ENCODE assay signal across 10 mouse cellular contexts in the genomic region with DNA sequence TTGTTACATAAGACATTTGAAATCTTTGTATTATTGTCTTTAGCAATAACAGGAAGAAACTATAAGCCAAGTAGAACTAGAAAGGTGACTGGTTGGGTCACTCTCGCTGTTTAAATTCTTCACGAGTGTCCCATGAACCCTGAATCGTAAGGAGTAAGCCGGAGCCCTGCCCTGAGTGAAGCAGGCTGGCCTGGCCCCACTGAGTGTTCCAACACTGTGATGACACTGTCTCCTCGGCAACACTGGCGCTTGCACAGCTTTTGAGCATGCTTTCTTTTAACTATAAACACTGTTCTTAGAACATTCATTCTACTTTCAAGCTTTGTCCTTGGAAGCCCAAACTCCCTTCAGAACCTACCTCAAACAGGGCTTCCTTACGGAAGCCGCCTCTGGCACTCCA. TPM values are rescaled to one million over a fixed set of nuclear protein-coding genes. Genes with fewer than 3 reads are reported as not detected.
A peak's percentile ranks its signal among the peaks of the same experiment; 100 is the strongest.
DNase-seq lines count a peak whose midpoint lies in the region; ATAC-seq and TF ChIP-seq lines count a peak whose summit lies in the region.
"Had no signal": no experiment of that assay in that cellular context is flagged by ENCODE, and none has a peak within 500 bp of the region (broad histone marks: within the 10 kb centered on the region; RNA-seq: fewer than 3 reads in every experiment).

No protein-coding gene starts in this region.

- peak; percentile 45 to 62 for DNase-seq in heart, postnatal 10 days
- peak; percentile 13 for DNase-seq in ovary, postnatal 36 days (ENCODE audit: low spot score)
- DNase-seq in ovary, adult 18-20 months (ENCODE audit: low spot score), result no peak
- DNase-seq in lung, embryonic 14.5 days, result peak; percentile 52
- peak; percentile 43 for DNase-seq in testis, postnatal 10 days (ENCODE audit: low spot score)
- no peak for DNase-seq in cerebellum, postnatal 25 days
- DNase-seq: adrenal gland, adult 8-10 months had no signal

- no peak for ATAC-seq in heart, embryonic 11.5 days (replicated peaks; ENCODE audit: insufficient number of reproducible peaks, low FRiP score, low TSS enrichment)
- ATAC-seq in lung, embryonic 14.5 days (ENCODE audit: insufficient read depth), result peak; percentile 58; the same call in 1 of the 2 replicates
- no peak for ATAC-seq in activated CD4-positive, CD25-positive, alpha-beta regulatory T cell, adult 4 months

- no peaks in the 10 kb centered on the region for H3K4me1 ChIP-seq in heart, embryonic 11.5 days (ENCODE audit: control insufficient read depth, insufficient read depth, low read length)
- no peaks in the 10 kb centered on the region for H3K4me1 ChIP-seq in lung, embryonic 14.5 days (ENCODE audit: insufficient read depth)
- H3K4me1 ChIP-seq: limb, embryonic 12.5 days had no signal

- no peaks in the 10 kb centered on the region for H3K27me3 ChIP-seq in heart, embryonic 11.5 days (ENCODE audit: control insufficient read depth, insufficient read depth, low read length)
- no peaks in the 10 kb centered on the region for H3K27me3 ChIP-seq in lung, embryonic 14.5 days (ENCODE audit: insufficient read depth, low read length)
- H3K27me3 ChIP-seq: limb, embryonic 12.5 days had no signal

- WGBS in heart, embryonic 11.5 days (ENCODE audit: insufficient replicate concordance), result 86% methylated on average over 8 of the region's 8 CpGs
- 54% methylated on average over 8 of the region's 8 CpGs for WGBS in lung, embryonic 14.5 days

- no peak overlapping the region for H3K4me2 ChIP-seq in heart, embryonic 11.5 days
- no peak overlapping the region for H3K4me2 ChIP-seq in lung, embryonic 14.5 days
- H3K4me2 ChIP-seq: limb, embryonic 12.5 days had no signal

- H3K9me3 ChIP-seq in heart, embryonic 11.5 days (replicated peaks; ENCODE audit: control insufficient read depth, low read length), result no peaks in the 10 kb centered on the region
- H3K9me3 ChIP-seq in lung, embryonic 14.5 days (ENCODE audit: low read depth, low read length), result no peaks in the 10 kb centered on the region
- H3K9me3 ChIP-seq: limb, embryonic 12.5 days had no signal

- intact Hi-C loops in heart, postnatal 10 days (cut with DNase I), result no loop called here

- H3K4me3 ChIP-seq in heart, embryonic 11.5 days (ENCODE audit: low read depth, low read length), result no peak overlapping the region
- no peak overlapping the region for H3K4me3 ChIP-seq in lung, embryonic 14.5 days (ENCODE audit: low read depth, low read length)
- H3K4me3 ChIP-seq: limb, embryonic 12.5 days had no signal

- H3K9ac ChIP-seq in heart, embryonic 11.5 days (ENCODE audit: low read depth, low read length), result no peak overlapping the region
- no peak overlapping the region for H3K9ac ChIP-seq in lung, embryonic 14.5 days
- H3K9ac ChIP-seq: limb, embryonic 12.5 days had no signal

- no peak for TF ChIP-seq CTCF in lung, embryonic 14.5 days (IDR thresholded peaks at IDR 0.05; ENCODE audit: low read depth)

- no peak overlapping the region for H3K27ac ChIP-seq in heart, embryonic 11.5 days (ENCODE audit: low read depth, low read length)
- no peak overlapping the region for H3K27ac ChIP-seq in lung, embryonic 14.5 days (ENCODE audit: low read depth)
- H3K27ac ChIP-seq: limb, embryonic 12.5 days had no signal

- H3K36me3 ChIP-seq in heart, embryonic 11.5 days (ENCODE audit: control insufficient read depth, insufficient read depth, low read length), result no peaks in the 10 kb centered on the region
- H3K36me3 ChIP-seq in lung, embryonic 14.5 days (ENCODE audit: insufficient read depth), result no peaks in the 10 kb centered on the region
- H3K36me3 ChIP-seq: limb, embryonic 12.5 days had no signal

RNA-seq across cellular contexts. Expression of a gene that starts 57.1 kb away (rescaled TPM):
- total RNA-seq in heart, postnatal 10 days (2021), result 10 to 100 TPM; 12.0 to 14.4 TPM
- polyA plus RNA-seq in heart, embryonic 11.5 days (2014; fragmentation: Nextera tagmentation; extraction: Ambion mirVana), result 39.3 and 43.5 TPM in 2 replicates
- polyA plus RNA-seq in lung, embryonic 14.5 days (2014; fragmentation: Nextera tagmentation; extraction: Ambion mirVana), result 52.4 and 59.2 TPM in 2 replicates
- 10 to 100 TPM; 56.4 to 64.5 TPM for polyA plus RNA-seq in activated CD4-positive, CD25-positive, alpha-beta regulatory T cell, adult 4 months (2017; shearing (Covaris generic))

RNA-seq across cellular contexts. Expression of a gene that starts 57.4 kb away (rescaled TPM):
- 1 to 10 TPM; 7.1 to 7.5 TPM for total RNA-seq in heart, postnatal 10 days (2021)
- 9.0 and 12.4 TPM in 2 replicates for polyA plus RNA-seq in heart, embryonic 11.5 days (2014; fragmentation: Nextera tagmentation; extraction: Ambion mirVana)
- polyA plus RNA-seq in lung, embryonic 14.5 days (2014; fragmentation: Nextera tagmentation; extraction: Ambion mirVana), result 14.1 and 14.6 TPM in 2 replicates
- 1 to 10 TPM; 5.3 to 6.0 TPM for polyA plus RNA-seq in activated CD4-positive, CD25-positive, alpha-beta regulatory T cell, adult 4 months (2017; shearing (Covaris generic))

Comparison
In these comparisons a context has a peak if more than half of its experiments do, and no peak if none do; other contexts are left out.
1. DNase-seq: peak in heart, postnatal 10 days (2 of 2), ovary, postnatal 36 days (single experiment), lung, embryonic 14.5 days (single experiment) and testis, postnatal 10 days (single experiment); none in ovary, adult 18-20 months (single experiment) and cerebellum, postnatal 25 days (0 of 2).